Mouse (Mus musculus): ENCODE measurements around the gene Recql.
"Not testable (repeated sequence)": the region's sequence is repeated elsewhere in the genome, so short reads cannot be mapped to it uniquely, and the experiment has no call there.

The Recql gene

GRCm38 (mm10) chr6:142369568-142369967 lies 17.3 kb downstream of the Recql start:
- in situ Hi-C loops (cut with MboI; ENCODE audit: low pct_unique_long_range_greater_than_20kb in 1 of 2, low sequenced_read_pairs in 2 of 2, unreplicated experiment in 1 of 2), result no loop called here

GRCm38 (mm10) chr6:142367565-142367964 lies 19.3 kb downstream of the Recql start:
- in situ Hi-C loops (cut with MboI; ENCODE audit: low pct_unique_long_range_greater_than_20kb in 1 of 2, low sequenced_read_pairs in 2 of 2, unreplicated experiment in 1 of 2), result no loop called here

GRCm38 (mm10) chr6:142366473-142367018 lies 20.3 kb downstream of the Recql start:
- in situ Hi-C loops (cut with MboI; ENCODE audit: low pct_unique_long_range_greater_than_20kb in 1 of 2, low sequenced_read_pairs in 2 of 2, unreplicated experiment in 1 of 2), result no loop called here

- in situ Hi-C loops (cut with MboI; ENCODE audit: low pct_unique_long_range_greater_than_20kb in 1 of 2, low sequenced_read_pairs in 2 of 2, unreplicated experiment in 1 of 2), result no loop called here
These were observed 21.0 kb downstream of the Recql start for GRCm38 (mm10) chr6:142365742-142366472.

GRCm38 (mm10) chr6:142363019-142363576 lies 23.8 kb downstream of the Recql start:
- in situ Hi-C loops (cut with MboI; ENCODE audit: low pct_unique_long_range_greater_than_20kb in 1 of 2, low sequenced_read_pairs in 2 of 2, unreplicated experiment in 1 of 2), result no loop called here

- in situ Hi-C loops (cut with MboI; ENCODE audit: low pct_unique_long_range_greater_than_20kb in 1 of 2, low sequenced_read_pairs in 2 of 2, unreplicated experiment in 1 of 2), result no loop called here
These were observed 24.9 kb downstream of the Recql start for GRCm38 (mm10) chr6:142362036-142362435.

- in situ Hi-C loops (cut with MboI; ENCODE audit: low pct_unique_long_range_greater_than_20kb in 1 of 2, low sequenced_read_pairs in 2 of 2, unreplicated experiment in 1 of 2), result no loop called here
These were observed 29.8 kb downstream of the Recql start for GRCm38 (mm10) chr6:142357106-142357505.

- in situ Hi-C loops (cut with MboI; ENCODE audit: low pct_unique_long_range_greater_than_20kb in 1 of 2, low sequenced_read_pairs in 2 of 2, unreplicated experiment in 1 of 2), result not testable (repeated sequence)
These were observed 34.8 kb downstream of the Recql start for GRCm38 (mm10) chr6:142352099-142352498.

GRCm38 (mm10) chr6:142347431-142348385 lies 39.2 kb downstream of the Recql start:
- in situ Hi-C loops (cut with MboI; ENCODE audit: low pct_unique_long_range_greater_than_20kb in 1 of 2, low sequenced_read_pairs in 2 of 2, unreplicated experiment in 1 of 2), result no loop called here

- in situ Hi-C loops (cut with MboI; ENCODE audit: low pct_unique_long_range_greater_than_20kb in 1 of 2, low sequenced_read_pairs in 2 of 2, unreplicated experiment in 1 of 2), result no loop called here
These were observed 40.4 kb downstream of the Recql start for GRCm38 (mm10) chr6:142346181-142347110.

GRCm38 (mm10) chr6:142345440-142346038 lies 41.3 kb downstream of the Recql start, which contains the start of gene Pyroxd1:
Gene Pyroxd1, plus strand, starts transcription at chr6:142345654.
- in situ Hi-C loops (cut with MboI; ENCODE audit: low pct_unique_long_range_greater_than_20kb in 1 of 2, low sequenced_read_pairs in 2 of 2, unreplicated experiment in 1 of 2), result no loop called here

- in situ Hi-C loops (cut with MboI; ENCODE audit: low pct_unique_long_range_greater_than_20kb in 1 of 2, low sequenced_read_pairs in 2 of 2, unreplicated experiment in 1 of 2), result no loop called here
These were observed 43.3 kb downstream of the Recql start for GRCm38 (mm10) chr6:142343561-142343960.

- in situ Hi-C loops (cut with MboI; ENCODE audit: low pct_unique_long_range_greater_than_20kb in 1 of 2, low sequenced_read_pairs in 2 of 2, unreplicated experiment in 1 of 2), result no loop called here
These were observed 47.3 kb downstream of the Recql start for GRCm38 (mm10) chr6:142339576-142339975.

- in situ Hi-C loops (cut with MboI; ENCODE audit: low pct_unique_long_range_greater_than_20kb in 1 of 2, low sequenced_read_pairs in 2 of 2, unreplicated experiment in 1 of 2), result no loop called here
These were observed 47.9 kb downstream of the Recql start for GRCm38 (mm10) chr6:142338961-142339360.

GRCm38 (mm10) chr6:142329201-142329600 lies 57.7 kb downstream of the Recql start:
- in situ Hi-C loops (cut with MboI; ENCODE audit: low pct_unique_long_range_greater_than_20kb in 1 of 2, low sequenced_read_pairs in 2 of 2, unreplicated experiment in 1 of 2), result no loop called here

- in situ Hi-C loops (cut with MboI; ENCODE audit: low pct_unique_long_range_greater_than_20kb in 1 of 2, low sequenced_read_pairs in 2 of 2, unreplicated experiment in 1 of 2), result no loop called here
These were observed 60.3 kb downstream of the Recql start for GRCm38 (mm10) chr6:142326598-142326997.

- in situ Hi-C loops (cut with MboI; ENCODE audit: low pct_unique_long_range_greater_than_20kb in 1 of 2, low sequenced_read_pairs in 2 of 2, unreplicated experiment in 1 of 2), result no loop called here
These were observed 64.0 kb downstream of the Recql start, which contains the start of gene Slco1a5 for GRCm38 (mm10) chr6:142322881-142323280. Gene Slco1a5, minus strand, starts transcription at chr6:142322981.

Measured in mouse embryonic stem cell (cell line).